Mouse (Mus musculus): ENCODE data around the gene Olfr12. TPM values are rescaled to one million over a fixed set of nuclear protein-coding genes. Genes with fewer than 3 reads are reported as not detected.

Olfr12 gene
- polyA plus RNA-seq, 1 experiment = not detected

GRCm38 (mm10) chr1:92654676-92655075 is 37.1 kb downstream of the Olfr12 start:
- Histone ChIP-seq H3ac (ENCODE audit: control insufficient read depth, insufficient read length, low read depth) (no peak overlapping the region), H3K27me3 (ENCODE audit: control insufficient read depth, insufficient read depth, insufficient read length) (no peaks in the 10 kb centered on the region), H3K79me3 (ENCODE audit: low read depth) (no peaks in the 10 kb centered on the region), H3K4me3 (ENCODE audit: insufficient read depth, poor library complexity, severe bottlenecking) (no peak overlapping the region), H3K79me2 (ENCODE audit: control insufficient read depth, insufficient read depth) (no peaks in the 10 kb centered on the region), H3K36me3 (ENCODE audit: control insufficient read depth, insufficient read depth) (no peaks in the 10 kb centered on the region)
- TF ChIP-seq USF1 (IDR thresholded peaks at IDR 0.05; ENCODE audit: low read depth) (no peak), FOSL1 (IDR thresholded peaks at IDR 0.05; ENCODE audit: insufficient read depth, low read length, poor library complexity, severe bottlenecking) (no peak), CEBPB (IDR thresholded peaks at IDR 0.05; ENCODE audit: low read depth) (no peak), CTCF (IDR thresholded peaks at IDR 0.05; ENCODE audit: control insufficient read depth, insufficient read depth, insufficient read length) (no peak), MYOG (IDR thresholded peaks at IDR 0.05; ENCODE audit: control insufficient read depth, extremely low read depth, insufficient read length) (no peak), MAX (IDR thresholded peaks at IDR 0.05) (no peak), MYOD1 (IDR thresholded peaks at IDR 0.05; ENCODE audit: control insufficient read depth, insufficient read length, low read depth) (no peak)

- Histone ChIP-seq H3K36me3 (ENCODE audit: control insufficient read depth, insufficient read depth) (no peaks in the 10 kb centered on the region), H3K79me3 (ENCODE audit: low read depth) (no peaks in the 10 kb centered on the region), H3K4me3 (ENCODE audit: insufficient read depth, poor library complexity, severe bottlenecking) (no peak overlapping the region), H3ac (ENCODE audit: control insufficient read depth, insufficient read length, low read depth) (no peak overlapping the region), H3K79me2 (ENCODE audit: control insufficient read depth, insufficient read depth) (no peaks in the 10 kb centered on the region), H3K27me3 (ENCODE audit: control insufficient read depth, insufficient read depth, insufficient read length) (no peaks in the 10 kb centered on the region)
- TF ChIP-seq MYOG (IDR thresholded peaks at IDR 0.05; ENCODE audit: control insufficient read depth, extremely low read depth, insufficient read length) (no peak), CEBPB (IDR thresholded peaks at IDR 0.05; ENCODE audit: low read depth) (no peak), MAX (IDR thresholded peaks at IDR 0.05) (no peak), MYOD1 (IDR thresholded peaks at IDR 0.05; ENCODE audit: control insufficient read depth, insufficient read length, low read depth) (no peak), FOSL1 (IDR thresholded peaks at IDR 0.05; ENCODE audit: insufficient read depth, low read length, poor library complexity, severe bottlenecking) (no peak), CTCF (IDR thresholded peaks at IDR 0.05; ENCODE audit: control insufficient read depth, insufficient read depth, insufficient read length) (no peak), USF1 (IDR thresholded peaks at IDR 0.05; ENCODE audit: low read depth) (no peak)
These were observed 39.6 kb downstream of the Olfr12 start for GRCm38 (mm10) chr1:92657025-92657820.

- H3K4me3 ChIP-seq (ENCODE audit: insufficient read depth, poor library complexity, severe bottlenecking) = no peak overlapping the region
- no peaks in the 10 kb centered on the region for H3K36me3 ChIP-seq (ENCODE audit: control insufficient read depth, insufficient read depth)
- no peaks in the 10 kb centered on the region for H3K27me3 ChIP-seq (ENCODE audit: control insufficient read depth, insufficient read depth, insufficient read length)
- TF ChIP-seq CEBPB (IDR thresholded peaks at IDR 0.05; ENCODE audit: low read depth) = no peak
- no peak for TF ChIP-seq MAX (IDR thresholded peaks at IDR 0.05)
- TF ChIP-seq CTCF (IDR thresholded peaks at IDR 0.05; ENCODE audit: control insufficient read depth, insufficient read depth, insufficient read length) = no peak
- no peak for TF ChIP-seq MYOG (IDR thresholded peaks at IDR 0.05; ENCODE audit: control insufficient read depth, extremely low read depth, insufficient read length)
- no peak for TF ChIP-seq MYOD1 (IDR thresholded peaks at IDR 0.05; ENCODE audit: control insufficient read depth, insufficient read length, low read depth)
- H3ac ChIP-seq (ENCODE audit: control insufficient read depth, insufficient read length, low read depth) = no peak overlapping the region
- no peaks in the 10 kb centered on the region for H3K79me3 ChIP-seq (ENCODE audit: low read depth)
- no peaks in the 10 kb centered on the region for H3K79me2 ChIP-seq (ENCODE audit: control insufficient read depth, insufficient read depth)
These were observed 41.8 kb downstream of the Olfr12 start for GRCm38 (mm10) chr1:92659392-92659791.

- no peaks in the 10 kb centered on the region for H3K27me3 ChIP-seq (ENCODE audit: control insufficient read depth, insufficient read depth, insufficient read length)
- H3ac ChIP-seq (ENCODE audit: control insufficient read depth, insufficient read length, low read depth) = no peak overlapping the region
- H3K79me3 ChIP-seq (ENCODE audit: low read depth) = no peaks in the 10 kb centered on the region
- H3K79me2 ChIP-seq (ENCODE audit: control insufficient read depth, insufficient read depth) = no peaks in the 10 kb centered on the region
- no peak overlapping the region for H3K4me3 ChIP-seq (ENCODE audit: insufficient read depth, poor library complexity, severe bottlenecking)
- TF ChIP-seq MYOD1 (IDR thresholded peaks at IDR 0.05; ENCODE audit: control insufficient read depth, insufficient read length, low read depth) = no peak
- no peak for TF ChIP-seq USF1 (IDR thresholded peaks at IDR 0.05; ENCODE audit: low read depth)
- no peak for TF ChIP-seq CTCF (IDR thresholded peaks at IDR 0.05; ENCODE audit: control insufficient read depth, insufficient read depth, insufficient read length)
- no peak for TF ChIP-seq MAX (IDR thresholded peaks at IDR 0.05)
- no peak for TF ChIP-seq CEBPB (IDR thresholded peaks at IDR 0.05; ENCODE audit: low read depth)
- no peak for TF ChIP-seq FOSL1 (IDR thresholded peaks at IDR 0.05; ENCODE audit: insufficient read depth, low read length, poor library complexity, severe bottlenecking)
- TF ChIP-seq MYOG (IDR thresholded peaks at IDR 0.05; ENCODE audit: control insufficient read depth, extremely low read depth, insufficient read length) = no peak
- no peaks in the 10 kb centered on the region for H3K36me3 ChIP-seq (ENCODE audit: control insufficient read depth, insufficient read depth)
These were observed 49.5 kb downstream of the Olfr12 start for GRCm38 (mm10) chr1:92667106-92667505.

GRCm38 (mm10) chr1:92669430-92669829 is 51.8 kb downstream of the Olfr12 start:
- Histone ChIP-seq H3K79me3 (ENCODE audit: low read depth) (no peaks in the 10 kb centered on the region), H3K36me3 (ENCODE audit: control insufficient read depth, insufficient read depth) (no peaks in the 10 kb centered on the region), H3K27me3 (ENCODE audit: control insufficient read depth, insufficient read depth, insufficient read length) (no peaks in the 10 kb centered on the region), H3ac (ENCODE audit: control insufficient read depth, insufficient read length, low read depth) (no peak overlapping the region), H3K79me2 (ENCODE audit: control insufficient read depth, insufficient read depth) (no peaks in the 10 kb centered on the region), H3K4me3 (ENCODE audit: insufficient read depth, poor library complexity, severe bottlenecking) (no peak overlapping the region)
- TF ChIP-seq FOSL1 (IDR thresholded peaks at IDR 0.05; ENCODE audit: insufficient read depth, low read length, poor library complexity, severe bottlenecking) = peak; percentile 28
- peak; percentile 30 for TF ChIP-seq MAX (IDR thresholded peaks at IDR 0.05)
- TF ChIP-seq USF1 (IDR thresholded peaks at IDR 0.05; ENCODE audit: low read depth) = no peak

GRCm38 (mm10) chr1:92671326-92671725 is 53.7 kb downstream of the Olfr12 start:
- Histone ChIP-seq H3K4me3 (ENCODE audit: insufficient read depth, poor library complexity, severe bottlenecking) (no peak overlapping the region), H3K79me2 (ENCODE audit: control insufficient read depth, insufficient read depth) (no peaks in the 10 kb centered on the region)
- TF ChIP-seq USF1 (IDR thresholded peaks at IDR 0.05; ENCODE audit: low read depth) (no peak), MYOG (IDR thresholded peaks at IDR 0.05; ENCODE audit: control insufficient read depth, extremely low read depth, insufficient read length) (no peak), CEBPB (IDR thresholded peaks at IDR 0.05; ENCODE audit: low read depth) (no peak), MYOD1 (IDR thresholded peaks at IDR 0.05; ENCODE audit: control insufficient read depth, insufficient read length, low read depth) (no peak), CTCF (IDR thresholded peaks at IDR 0.05; ENCODE audit: control insufficient read depth, insufficient read depth, insufficient read length) (no peak), FOSL1 (IDR thresholded peaks at IDR 0.05; ENCODE audit: insufficient read depth, low read length, poor library complexity, severe bottlenecking) (no peak), MAX (IDR thresholded peaks at IDR 0.05) (no peak)

More at GRCm38 (mm10) chr1:92671326-92671725, 53.7 kb downstream of the Olfr12 start:
- Histone ChIP-seq H3K36me3 (ENCODE audit: control insufficient read depth, insufficient read depth) (no peaks in the 10 kb centered on the region), H3K79me3 (ENCODE audit: low read depth) (no peaks in the 10 kb centered on the region), H3ac (ENCODE audit: control insufficient read depth, insufficient read length, low read depth) (no peak overlapping the region), H3K27me3 (ENCODE audit: control insufficient read depth, insufficient read depth, insufficient read length) (no peaks in the 10 kb centered on the region)
